Mouse (Mus musculus) kidney, adult 11 months (tissue): Measurements from ENCODE around the gene Dhdds.
A peak's percentile ranks its signal among the peaks of the same experiment; 100 is the strongest.
"Not testable (repeated sequence)": the region's sequence is repeated elsewhere in the genome, so short reads cannot be mapped to it uniquely, and the experiment has no call there.

ENCODE experiments used
- DNase-seq: peaks from one replicate; pipeline ENCODE4 v3.0.0; 2022

The Dhdds gene

GRCm38 (mm10) chr4:134002903-134003302 is 2.2 kb upstream of the Dhdds start:
- no peak for DNase-seq

GRCm38 (mm10) chr4:134002246-134002645 is 1.5 kb upstream of the Dhdds start:
- no peak for DNase-seq

DNA sequence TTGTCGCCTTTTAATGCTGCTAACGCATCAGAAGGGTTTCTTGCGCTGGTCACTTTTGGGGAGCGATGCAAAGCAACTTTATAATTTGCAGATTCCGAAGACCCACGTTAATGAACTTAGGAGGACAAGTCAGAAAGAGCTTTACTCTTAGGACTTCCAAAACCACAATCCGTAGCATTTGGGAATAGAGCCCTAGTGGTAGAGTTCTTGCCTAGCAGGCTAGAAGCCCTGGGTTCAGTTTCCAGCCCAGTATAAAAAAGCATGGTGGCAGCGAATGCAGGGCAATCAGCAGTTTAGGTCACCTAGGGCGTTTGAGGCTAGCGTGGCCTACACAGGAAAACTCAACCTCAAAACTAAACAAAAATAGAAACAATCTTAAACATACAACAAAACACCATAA is 992 bp upstream of the Dhdds start:
- DNase-seq, result no peak

DNA sequence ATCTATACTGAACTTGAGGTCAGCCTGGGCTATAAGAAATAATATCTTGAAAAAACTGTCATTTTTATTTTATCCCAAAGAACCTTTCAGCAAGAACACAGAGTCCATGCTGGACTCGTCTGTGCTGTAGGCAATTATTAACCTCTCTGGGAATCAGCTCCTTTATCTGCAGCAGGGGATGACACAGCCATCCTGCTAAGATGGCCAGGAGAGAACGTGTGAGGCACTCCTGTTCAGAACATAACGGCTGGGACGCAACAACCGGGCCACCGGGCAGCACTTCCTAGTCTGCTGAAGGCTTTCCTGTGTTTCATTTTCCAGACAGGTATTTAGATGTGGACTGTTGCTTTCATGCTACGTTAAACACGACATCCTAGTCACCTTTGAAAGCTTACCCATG is 6.0 kb downstream of the Dhdds start:
- DNase-seq, result peak; percentile 18

- peak; percentile 55 for DNase-seq
Measured at GRCm38 (mm10) chr4:133991087-133991660, 9.5 kb downstream of the Dhdds start.

GRCm38 (mm10) chr4:133990035-133990434 is 10.7 kb downstream of the Dhdds start:
- DNase-seq, result no peak

- not testable (repeated sequence) for DNase-seq
Measured at GRCm38 (mm10) chr4:133988289-133988688, 12.4 kb downstream of the Dhdds start.

- no peak for DNase-seq
Measured at GRCm38 (mm10) chr4:133982936-133983335, 17.8 kb downstream of the Dhdds start.

DNA sequence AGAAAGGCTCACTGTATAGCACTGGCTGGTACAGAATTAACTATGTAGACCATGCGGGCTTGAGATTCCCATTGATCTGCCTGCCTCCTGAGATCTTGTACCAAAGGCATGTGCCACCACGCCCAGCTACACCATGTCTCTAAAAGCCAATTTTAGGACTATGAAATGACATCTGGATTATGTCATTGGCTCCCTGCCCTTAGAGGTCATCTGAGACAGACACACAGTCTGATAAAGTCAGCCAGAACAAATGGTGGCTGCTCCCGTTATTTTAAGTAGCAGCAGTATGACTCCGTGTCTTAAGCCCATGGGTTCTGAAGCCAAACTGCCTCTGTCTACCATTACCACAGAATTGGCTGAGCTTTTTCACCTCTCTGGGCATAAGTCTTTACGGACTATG is 20.2 kb downstream of the Dhdds start:
- no peak for DNase-seq

DNA sequence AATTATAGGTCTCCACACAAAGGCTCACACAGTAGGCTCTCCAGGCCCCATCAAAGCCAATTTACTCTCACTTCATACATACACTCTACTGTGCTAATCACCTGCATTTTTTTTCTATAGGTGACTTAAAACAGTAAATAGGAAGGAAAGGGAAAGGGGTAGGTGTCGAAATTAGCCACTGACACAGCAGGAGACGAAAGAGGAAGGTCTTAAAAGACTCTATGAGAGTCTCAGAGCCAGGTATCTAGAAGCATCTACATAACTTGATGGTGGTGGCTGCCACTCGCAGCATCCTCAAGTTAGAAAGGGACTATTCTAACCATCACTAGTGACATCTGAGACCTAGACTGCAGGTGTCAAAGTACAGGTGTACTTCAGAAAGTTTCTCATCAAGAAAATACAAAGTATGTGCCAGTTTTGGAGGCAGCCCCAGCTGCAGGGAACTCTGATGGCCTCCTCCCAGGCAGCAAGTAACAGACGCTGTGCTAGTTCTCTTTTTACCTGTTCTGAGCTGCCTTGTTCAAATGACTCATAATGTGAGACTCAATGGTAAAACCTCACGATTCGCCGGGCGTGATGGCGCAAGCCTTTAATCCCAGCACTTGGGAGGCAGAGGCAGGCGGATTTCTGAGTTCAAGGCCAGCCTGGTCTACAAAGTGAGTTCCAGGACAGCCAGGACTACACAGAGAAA is 22.6 kb downstream of the Dhdds start:
- DNase-seq, result no peak

DNA sequence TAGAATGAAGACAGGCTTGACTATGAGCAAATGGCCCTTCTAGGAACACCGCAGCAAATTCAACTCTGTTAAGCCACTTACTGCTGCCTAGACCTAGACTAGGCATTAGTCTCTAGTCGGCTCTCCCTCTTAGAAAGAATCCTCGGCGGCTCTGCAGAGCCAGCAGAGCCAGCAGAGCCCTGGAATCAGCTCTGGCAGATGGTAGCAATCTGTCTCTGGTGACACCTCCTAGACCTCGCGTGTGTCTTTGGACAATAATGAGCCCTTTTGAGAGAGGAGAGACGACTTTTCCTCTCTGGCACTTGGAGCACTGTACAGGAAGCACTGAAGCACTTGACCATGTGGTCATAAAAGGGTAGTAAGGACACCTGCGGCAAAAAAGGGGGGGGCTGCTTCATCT is 29.0 kb downstream of the Dhdds start:
- no peak for DNase-seq

DNA sequence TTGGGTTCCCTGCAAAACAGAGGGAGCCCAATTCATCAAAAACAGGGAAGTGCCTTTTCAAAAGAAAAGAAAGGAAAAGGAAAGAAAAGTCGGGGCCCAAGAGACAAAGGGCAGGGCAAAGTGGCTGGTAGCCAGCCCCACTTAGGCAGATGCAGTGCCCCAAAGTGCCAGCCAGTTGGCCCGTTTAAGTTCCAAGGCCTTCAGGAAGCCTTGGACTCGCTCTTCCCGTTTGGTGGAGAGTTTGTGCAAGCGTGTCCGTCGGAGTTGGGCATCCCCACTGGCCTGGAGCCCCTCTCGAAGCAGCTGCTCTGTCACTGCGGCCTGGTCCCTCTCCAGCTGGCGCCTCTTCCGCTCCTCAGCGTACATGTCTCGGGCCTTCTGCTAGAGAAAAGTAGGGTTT is 29.8 kb downstream of the Dhdds start:
- DNase-seq, result no peak

GRCm38 (mm10) chr4:133970196-133970595 is 30.5 kb downstream of the Dhdds start:
- DNase-seq, result no peak

GRCm38 (mm10) chr4:133969114-133969770 is 31.5 kb downstream of the Dhdds start:
- DNase-seq, result no peak

DNA sequence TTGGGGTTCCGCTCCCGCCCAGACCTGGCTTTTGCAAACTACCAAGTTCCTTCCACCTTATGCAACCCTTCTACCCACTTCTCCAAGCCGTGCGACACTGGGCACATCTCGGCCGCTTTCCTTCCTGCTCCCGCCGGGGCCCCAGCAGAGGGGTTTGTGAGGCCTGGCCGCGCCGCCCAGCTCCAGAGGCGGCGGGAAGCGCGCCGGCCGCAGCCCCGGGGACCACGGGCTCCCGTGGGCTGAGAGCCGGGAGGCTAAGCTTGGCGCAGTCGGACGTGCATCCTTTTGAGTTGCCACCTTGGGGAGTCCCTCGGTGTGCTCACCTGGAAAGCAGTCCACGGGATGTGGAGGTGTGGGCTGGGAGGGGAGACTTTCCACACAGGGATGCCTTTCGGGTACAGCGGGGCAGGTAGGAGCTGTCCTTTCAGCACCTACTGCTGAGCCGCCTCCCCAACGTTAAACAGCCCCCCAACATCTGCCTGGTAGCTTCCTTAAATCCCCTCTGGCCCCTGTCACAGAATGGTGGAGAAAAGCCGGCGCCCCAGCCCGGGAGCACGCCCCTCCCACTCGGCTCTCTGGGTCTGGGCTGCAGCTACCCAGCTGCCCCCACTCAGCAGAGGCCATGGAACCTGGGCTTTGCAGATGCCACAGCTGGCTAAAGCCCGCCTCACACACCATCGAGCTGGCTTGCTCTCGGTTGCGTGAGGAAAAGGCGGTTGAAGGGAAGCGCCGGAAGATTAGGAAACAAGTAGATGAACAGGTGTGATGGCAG is 32.4 kb downstream of the Dhdds start, which contains the start of gene Hmgn2:
Gene Hmgn2 (minus strand): TSS at position 501 of the 772 bp plus-strand sequence.
- peak; percentile 46 for DNase-seq

GRCm38 (mm10) chr4:133967866-133968149 is 32.9 kb downstream of the Dhdds start:
- peak; percentile 90 for DNase-seq

- peak; percentile 96 for DNase-seq
Measured at GRCm38 (mm10) chr4:133967138-133967865, 33.4 kb downstream of the Dhdds start.

- DNase-seq, result no peak
Measured at GRCm38 (mm10) chr4:133966271-133966940, 34.3 kb downstream of the Dhdds start.

GRCm38 (mm10) chr4:133962566-133962965 is 38.2 kb downstream of the Dhdds start:
- DNase-seq, result no peak

- no peak for DNase-seq
Measured at GRCm38 (mm10) chr4:133958884-133959283, 41.8 kb downstream of the Dhdds start.

DNA sequence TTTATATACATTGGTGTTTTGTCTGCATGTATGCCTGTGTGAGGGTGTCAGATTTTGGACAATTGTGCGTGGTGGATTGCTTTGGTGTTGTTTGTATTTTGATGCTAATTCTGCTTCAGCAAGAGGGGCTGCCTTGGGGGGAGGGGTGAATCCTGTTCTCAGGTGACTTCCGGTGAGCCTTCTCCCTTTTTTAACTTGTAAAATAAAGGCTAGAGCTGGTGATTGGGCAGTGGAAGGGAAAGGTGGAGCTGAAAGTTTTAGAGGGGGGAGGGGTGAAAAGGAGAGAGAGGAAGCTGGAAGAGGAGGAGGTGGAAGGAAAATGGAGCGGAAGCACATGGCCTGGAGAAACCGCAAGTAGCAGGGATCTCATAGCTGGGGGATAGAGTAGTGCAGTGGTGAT is 44.4 kb downstream of the Dhdds start:
- no peak for DNase-seq

DNA sequence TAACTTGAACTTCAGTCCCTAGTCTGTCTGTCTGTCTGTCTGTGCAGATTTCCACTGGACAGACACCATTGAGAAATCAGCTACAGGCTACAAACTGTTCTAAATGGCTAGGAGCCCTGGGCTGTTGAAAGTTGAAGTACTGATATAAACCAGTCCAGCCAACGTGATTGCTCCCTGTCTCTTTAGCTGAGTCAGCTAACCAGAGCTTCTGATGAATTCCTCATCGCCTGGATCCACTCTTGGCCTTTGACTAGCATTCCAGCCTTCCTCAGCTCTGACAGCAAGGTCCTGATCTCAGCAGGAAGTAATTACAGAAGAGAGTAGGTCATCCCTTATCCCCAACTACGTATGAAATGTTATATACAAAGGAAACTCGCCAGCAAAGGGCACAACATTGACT is 54.0 kb downstream of the Dhdds start:
- no peak for DNase-seq
